Mouse (Mus musculus) liver, adult 2 months (tissue): Measurements from ENCODE around the gene Srsf2.

Experiments used
- CTCF ChIP-seq: fragments of 200-500 bp; IDR thresholded peaks from 2 replicates; pipeline ENCODE4 v1.5.1; 2011; ENCODE audit warnings: low read depth, low read length, control low read depth
- POLR2A ChIP-seq: fragments of 200-500 bp; IDR thresholded peaks from 2 replicates; pipeline ENCODE4 v1.6.1; 2011; ENCODE audit warnings: low read length, control low read depth; ENCODE audit not compliant: insufficient read depth; ENCODE audit errors: extremely low read depth

- TF ChIP-seq CTCF (no peak), POLR2A (no peak)
Observed at GRCm38 (mm10) chr11:116802709-116803108, 50.2 kb downstream of the Srsf2 start.
